Mouse (Mus musculus): Measurements from ENCODE around the gene Kcnh1. TPM values are rescaled to one million over a fixed set of nuclear protein-coding genes. Genes with fewer than 3 reads are reported as not detected.

The Kcnh1 gene
- polyA plus RNA-seq, 1 experiment from 2014 or later = 0.88 TPM

DNA sequence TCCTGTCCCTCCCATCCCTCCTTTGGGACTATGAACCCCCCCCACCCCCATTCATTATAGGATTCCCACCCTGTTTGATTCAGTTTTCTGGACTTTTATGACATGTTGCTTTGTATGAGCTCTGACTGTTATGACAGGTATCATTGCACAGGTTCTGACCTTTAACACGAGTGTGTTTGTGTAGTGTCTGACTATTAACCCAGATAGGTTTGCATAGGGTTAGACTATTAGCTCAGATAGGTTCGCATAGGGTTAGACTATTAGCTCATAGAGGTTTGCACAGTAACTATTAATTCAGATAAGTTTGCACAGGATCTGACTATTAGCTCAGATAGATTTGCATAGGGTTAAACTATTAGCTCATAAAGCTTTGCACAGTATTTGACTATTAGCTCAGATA lies 201.7 kb downstream of the Kcnh1 start:
- no peaks in the 10 kb centered on the region for H3K9me3 ChIP-seq (replicated peaks; ENCODE audit: control insufficient read depth, low read length)
- DNase-seq (ENCODE audit: low spot score) = no peak
- no peak overlapping the region for H3K4me3 ChIP-seq (ENCODE audit: low read depth, low read length)
- H3K4me2 ChIP-seq (ENCODE audit: low read length) = no peak overlapping the region
- no peak overlapping the region for H3K9ac ChIP-seq (ENCODE audit: low read length)
- WGBS = 90% methylated on average over 2 of the region's 2 CpGs
- no peak overlapping the region for H3K27ac ChIP-seq (ENCODE audit: low read depth, low read length)
- H3K36me3 ChIP-seq (ENCODE audit: control insufficient read depth, insufficient read depth, low read length) = no peaks in the 10 kb centered on the region
- no peaks in the 10 kb centered on the region for H3K4me1 ChIP-seq (ENCODE audit: control insufficient read depth, insufficient read depth, low read length)
- no peaks in the 10 kb centered on the region for H3K27me3 ChIP-seq (replicated peaks; ENCODE audit: control insufficient read depth, insufficient read depth, low read length)
- ATAC-seq = no peak

DNA sequence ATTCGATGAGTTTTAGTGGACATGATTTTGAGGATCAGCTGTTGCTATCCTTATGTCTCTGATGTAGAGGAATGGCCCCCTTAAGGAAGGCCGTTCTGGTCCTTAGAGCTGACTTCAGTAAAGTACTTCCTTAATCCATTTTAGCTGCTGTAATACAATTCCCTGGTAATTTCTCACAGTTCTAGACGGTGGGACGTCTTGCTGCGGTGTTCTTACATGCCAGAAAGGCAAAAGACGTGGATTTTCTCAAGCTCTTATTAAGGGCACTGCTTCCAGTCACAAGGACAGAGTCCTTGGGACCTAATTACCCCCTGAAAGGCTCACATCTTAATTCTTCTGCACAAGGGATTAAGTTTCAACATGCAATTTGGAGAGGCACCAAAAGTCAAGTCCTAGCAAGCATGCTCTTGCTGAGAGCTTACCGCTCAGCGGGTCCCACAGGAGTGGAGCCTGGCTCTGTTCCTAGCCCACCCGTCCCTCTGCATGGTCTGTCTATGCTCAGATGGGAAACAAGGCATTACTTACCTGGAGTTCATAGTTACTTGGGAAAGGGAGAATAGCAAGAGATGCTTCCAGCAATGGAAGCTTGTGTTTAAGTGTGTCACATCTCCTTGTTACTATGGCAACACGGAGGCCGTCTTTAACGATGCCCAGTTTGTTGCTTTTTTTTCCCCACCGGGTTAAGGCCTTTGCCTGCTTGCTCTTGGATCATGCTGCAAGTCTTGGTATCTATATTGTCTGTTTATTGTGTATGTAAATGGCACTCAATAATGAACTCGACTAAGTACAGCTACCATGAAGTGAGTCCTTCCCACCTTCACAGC lies 209.3 kb downstream of the Kcnh1 start:
- Histone ChIP-seq H3K9ac (ENCODE audit: low read length) (no peak overlapping the region), H3K36me3 (ENCODE audit: control insufficient read depth, insufficient read depth, low read length) (no peaks in the 10 kb centered on the region), H3K9me3 (replicated peaks; ENCODE audit: control insufficient read depth, low read length) (no peaks in the 10 kb centered on the region), H3K4me3 (ENCODE audit: low read depth, low read length) (no peak overlapping the region), H3K27ac (ENCODE audit: low read depth, low read length) (no peak overlapping the region), H3K4me2 (ENCODE audit: low read length) (no peak overlapping the region), H3K27me3 (replicated peaks; ENCODE audit: control insufficient read depth, insufficient read depth, low read length) (no peaks in the 10 kb centered on the region), H3K4me1 (ENCODE audit: control insufficient read depth, insufficient read depth, low read length) (no peaks in the 10 kb centered on the region)
- DNase-seq (ENCODE audit: low spot score) = peak; percentile 33
- 52% methylated on average over 14 of the region's 14 CpGs for WGBS
- ATAC-seq = no peak

- Histone ChIP-seq H3K36me3 (ENCODE audit: control insufficient read depth, insufficient read depth, low read length) (no peaks in the 10 kb centered on the region), H3K27me3 (replicated peaks; ENCODE audit: control insufficient read depth, insufficient read depth, low read length) (no peaks in the 10 kb centered on the region), H3K4me1 (ENCODE audit: control insufficient read depth, insufficient read depth, low read length) (no peaks in the 10 kb centered on the region), H3K4me3 (ENCODE audit: low read depth, low read length) (no peak overlapping the region), H3K27ac (ENCODE audit: low read depth, low read length) (no peak overlapping the region), H3K9ac (ENCODE audit: low read length) (no peak overlapping the region), H3K4me2 (ENCODE audit: low read length) (no peak overlapping the region), H3K9me3 (replicated peaks; ENCODE audit: control insufficient read depth, low read length) (no peaks in the 10 kb centered on the region)
- WGBS = 36% methylated on average over 4 of the region's 4 CpGs
- no peak for ATAC-seq
- DNase-seq (ENCODE audit: low spot score) = peak; percentile 29
Observed at GRCm38 (mm10) chr1:192400991-192401390, 210.4 kb downstream of the Kcnh1 start.

DNA sequence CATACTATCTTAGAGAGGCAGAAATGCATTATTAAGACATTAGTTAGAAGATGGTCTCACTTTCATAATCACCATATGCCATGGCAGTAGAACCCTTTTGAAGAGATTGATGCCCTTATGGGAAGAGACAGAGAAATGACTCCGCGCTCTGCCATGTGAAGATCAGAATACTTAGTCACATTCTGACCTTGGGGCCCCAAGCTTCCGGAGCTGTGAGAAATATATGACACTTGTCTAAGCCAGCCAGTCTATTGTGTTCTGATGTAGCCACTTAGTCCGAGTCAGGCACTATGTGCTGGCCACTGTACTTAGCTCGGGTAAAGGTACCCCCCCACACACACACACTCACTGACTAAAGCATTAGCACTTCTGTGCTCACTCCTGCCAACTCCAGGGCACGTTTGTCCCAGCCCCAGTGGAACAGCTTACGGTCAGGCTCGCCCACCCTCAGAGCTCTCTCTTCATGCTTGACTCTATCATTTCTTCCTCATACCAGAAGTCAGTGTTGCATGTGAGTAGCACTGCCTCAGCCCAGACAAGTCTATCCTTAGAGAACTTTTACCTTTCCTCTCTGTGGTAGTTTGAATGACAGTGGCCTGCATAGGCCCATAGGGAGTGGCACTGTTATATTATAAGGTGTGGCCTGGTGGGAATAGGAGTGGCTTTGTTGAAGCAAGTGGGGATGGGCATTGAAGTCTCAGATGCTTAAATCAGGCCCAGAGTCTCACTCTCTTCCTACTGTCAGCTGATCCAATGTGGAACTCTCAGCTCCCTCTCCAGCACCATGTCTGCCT lies 212.5 kb downstream of the Kcnh1 start:
- no peaks in the 10 kb centered on the region for H3K36me3 ChIP-seq (ENCODE audit: control insufficient read depth, insufficient read depth, low read length)
- WGBS = 88% methylated on average over 8 of the region's 8 CpGs
- H3K9ac ChIP-seq (ENCODE audit: low read length) = no peak overlapping the region
- H3K27me3 ChIP-seq (replicated peaks; ENCODE audit: control insufficient read depth, insufficient read depth, low read length) = no peaks in the 10 kb centered on the region
- H3K9me3 ChIP-seq (replicated peaks; ENCODE audit: control insufficient read depth, low read length) = no peaks in the 10 kb centered on the region
- no peak for ATAC-seq
- no peak overlapping the region for H3K27ac ChIP-seq (ENCODE audit: low read depth, low read length)
- H3K4me2 ChIP-seq (ENCODE audit: low read length) = no peak overlapping the region
- DNase-seq (ENCODE audit: low spot score) = no peak
- no peaks in the 10 kb centered on the region for H3K4me1 ChIP-seq (ENCODE audit: control insufficient read depth, insufficient read depth, low read length)
- H3K4me3 ChIP-seq (ENCODE audit: low read depth, low read length) = no peak overlapping the region

DNA sequence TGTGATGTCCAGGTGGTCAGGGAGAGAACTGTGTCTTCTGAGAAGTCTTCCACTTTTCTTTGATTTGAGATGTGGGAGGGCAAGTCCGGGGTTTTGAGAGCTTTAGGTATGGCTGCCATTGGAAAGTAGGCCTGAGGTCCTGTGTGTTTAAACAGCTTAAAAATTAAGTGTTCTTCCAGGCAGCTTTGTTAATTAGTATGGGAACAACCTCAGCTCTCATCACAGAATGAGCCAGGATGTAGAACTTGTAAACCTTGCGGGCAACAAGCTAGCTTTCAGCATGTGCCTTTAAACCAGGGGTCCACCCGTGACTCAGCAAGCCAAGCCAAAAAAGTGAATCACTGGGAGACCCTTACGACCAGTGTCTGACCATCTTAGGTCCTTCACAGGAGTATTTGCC lies 214.6 kb downstream of the Kcnh1 start:
- no peak for ATAC-seq
- Histone ChIP-seq H3K27me3 (replicated peaks; ENCODE audit: control insufficient read depth, insufficient read depth, low read length) (no peaks in the 10 kb centered on the region), H3K27ac (ENCODE audit: low read depth, low read length) (no peak overlapping the region), H3K4me1 (ENCODE audit: control insufficient read depth, insufficient read depth, low read length) (no peaks in the 10 kb centered on the region), H3K36me3 (ENCODE audit: control insufficient read depth, insufficient read depth, low read length) (no peaks in the 10 kb centered on the region), H3K9me3 (replicated peaks; ENCODE audit: control insufficient read depth, low read length) (no peaks in the 10 kb centered on the region), H3K4me3 (ENCODE audit: low read depth, low read length) (no peak overlapping the region), H3K9ac (ENCODE audit: low read length) (no peak overlapping the region), H3K4me2 (ENCODE audit: low read length) (no peak overlapping the region)
- 82% methylated on average over 4 of the region's 4 CpGs for WGBS
- DNase-seq (ENCODE audit: low spot score) = no peak

DNA sequence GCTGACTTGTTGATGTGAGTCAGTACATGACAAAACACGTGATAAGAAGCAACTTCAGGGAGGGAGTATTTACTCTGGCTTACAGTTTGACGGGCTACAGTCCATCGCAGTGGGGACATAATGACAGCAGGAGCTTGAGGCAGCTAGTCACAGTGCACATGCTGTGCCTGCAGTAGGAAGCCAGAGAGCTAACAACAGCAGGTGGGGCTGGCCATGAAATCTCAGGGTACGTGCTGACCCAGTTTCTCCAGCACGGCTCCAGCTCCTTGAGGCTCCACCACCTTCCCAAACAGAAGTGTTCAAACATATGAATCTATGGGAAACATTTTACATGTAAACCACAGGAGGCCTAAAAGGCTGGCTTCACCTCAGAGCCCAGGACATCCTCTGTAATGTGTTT lies 216.0 kb downstream of the Kcnh1 start:
- Histone ChIP-seq H3K4me2 (ENCODE audit: low read length) (no peak overlapping the region), H3K27ac (ENCODE audit: low read depth, low read length) (no peak overlapping the region), H3K36me3 (ENCODE audit: control insufficient read depth, insufficient read depth, low read length) (no peaks in the 10 kb centered on the region), H3K4me1 (ENCODE audit: control insufficient read depth, insufficient read depth, low read length) (no peaks in the 10 kb centered on the region), H3K9me3 (replicated peaks; ENCODE audit: control insufficient read depth, low read length) (no peaks in the 10 kb centered on the region), H3K4me3 (ENCODE audit: low read depth, low read length) (no peak overlapping the region), H3K9ac (ENCODE audit: low read length) (no peak overlapping the region), H3K27me3 (replicated peaks; ENCODE audit: control insufficient read depth, insufficient read depth, low read length) (no peaks in the 10 kb centered on the region)
- DNase-seq (ENCODE audit: low spot score) (no peak), ATAC-seq (no peak)
- 92% methylated on average over 5 of the region's 5 CpGs for WGBS

GRCm38 (mm10) chr1:192415813-192416212 lies 225.2 kb downstream of the Kcnh1 start:
- no peak overlapping the region for H3K4me2 ChIP-seq (ENCODE audit: low read length)
- H3K9ac ChIP-seq (ENCODE audit: low read length) = no peak overlapping the region
- WGBS = 50% methylated on average over 3 of the region's 3 CpGs
- no peaks in the 10 kb centered on the region for H3K9me3 ChIP-seq (replicated peaks; ENCODE audit: control insufficient read depth, low read length)
- H3K4me1 ChIP-seq (ENCODE audit: control insufficient read depth, insufficient read depth, low read length) = no peaks in the 10 kb centered on the region
- no peaks in the 10 kb centered on the region for H3K27me3 ChIP-seq (replicated peaks; ENCODE audit: control insufficient read depth, insufficient read depth, low read length)
- H3K27ac ChIP-seq (ENCODE audit: low read depth, low read length) = no peak overlapping the region
- no peak overlapping the region for H3K4me3 ChIP-seq (ENCODE audit: low read depth, low read length)
- ATAC-seq (no peak), DNase-seq (ENCODE audit: low spot score) (peak; percentile 6)
- no peaks in the 10 kb centered on the region for H3K36me3 ChIP-seq (ENCODE audit: control insufficient read depth, insufficient read depth, low read length)

DNA sequence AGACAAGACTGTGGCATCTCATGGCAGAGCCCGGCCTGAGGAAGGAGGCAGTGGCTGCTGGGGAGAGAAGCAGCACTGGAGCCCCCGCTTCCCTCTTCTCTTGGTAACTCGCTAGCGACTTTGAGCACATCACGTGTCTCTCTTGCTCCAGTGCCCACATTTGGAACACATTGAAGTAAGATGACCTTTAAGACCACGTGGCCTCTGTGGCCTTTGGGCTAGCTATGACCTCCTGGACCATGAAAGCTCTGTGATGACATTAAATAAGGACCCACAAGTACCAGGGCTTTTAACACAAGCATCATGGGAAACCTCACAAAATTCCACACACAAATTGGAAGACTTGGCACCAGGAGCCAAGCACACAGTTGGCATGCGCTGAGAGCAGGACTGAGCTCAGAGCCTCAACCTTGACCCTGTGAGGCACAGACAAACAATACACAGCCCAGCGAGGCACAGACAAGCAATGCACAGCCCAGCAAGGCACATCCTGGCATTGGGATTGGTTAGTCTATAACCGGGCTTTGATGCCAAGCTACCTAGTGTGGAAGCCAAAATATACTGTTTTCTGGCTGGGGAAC lies 225.8 kb downstream of the Kcnh1 start:
- Histone ChIP-seq H3K27ac (ENCODE audit: low read depth, low read length) (no peak overlapping the region), H3K4me1 (ENCODE audit: control insufficient read depth, insufficient read depth, low read length) (no peaks in the 10 kb centered on the region), H3K9me3 (replicated peaks; ENCODE audit: control insufficient read depth, low read length) (no peaks in the 10 kb centered on the region), H3K27me3 (replicated peaks; ENCODE audit: control insufficient read depth, insufficient read depth, low read length) (no peaks in the 10 kb centered on the region), H3K9ac (ENCODE audit: low read length) (no peak overlapping the region), H3K36me3 (ENCODE audit: control insufficient read depth, insufficient read depth, low read length) (no peaks in the 10 kb centered on the region), H3K4me3 (ENCODE audit: low read depth, low read length) (no peak overlapping the region), H3K4me2 (ENCODE audit: low read length) (no peak overlapping the region)
- peak; percentile 57; the same call in 1 of the 2 replicates for ATAC-seq
- DNase-seq (ENCODE audit: low spot score) = peak; percentile 59
- 81% methylated on average over 9 of the region's 9 CpGs for WGBS

GRCm38 (mm10) chr1:192419176-192419575 lies 228.6 kb downstream of the Kcnh1 start:
- WGBS = 91% methylated on average over 5 of the region's 5 CpGs
- Histone ChIP-seq H3K4me1 (ENCODE audit: control insufficient read depth, insufficient read depth, low read length) (no peaks in the 10 kb centered on the region), H3K27ac (ENCODE audit: low read depth, low read length) (no peak overlapping the region), H3K9me3 (replicated peaks; ENCODE audit: control insufficient read depth, low read length) (no peaks in the 10 kb centered on the region), H3K27me3 (replicated peaks; ENCODE audit: control insufficient read depth, insufficient read depth, low read length) (no peaks in the 10 kb centered on the region), H3K36me3 (ENCODE audit: control insufficient read depth, insufficient read depth, low read length) (no peaks in the 10 kb centered on the region), H3K4me2 (ENCODE audit: low read length) (no peak overlapping the region), H3K9ac (ENCODE audit: low read length) (no peak overlapping the region), H3K4me3 (ENCODE audit: low read depth, low read length) (no peak overlapping the region)
- DNase-seq (ENCODE audit: low spot score) (no peak), ATAC-seq (no peak)

Data from forebrain, embryonic 14.5 days (tissue).